Mouse (Mus musculus) left cerebral cortex, postnatal 36 days (tissue): ENCODE measurements around the gene Trak1. TPM values are rescaled to one million over a fixed set of nuclear protein-coding genes. Genes with fewer than 3 reads are reported as not detected.
A peak's percentile ranks its signal among the peaks of the same experiment; 100 is the strongest.

Experiments
- DNase-seq, 2 experiments: peaks; one replicate each; pipeline ENCODE4 v3.0.0; 2021 to 2022; ENCODE audit warnings: low spot score in 2 of 2, mixed read lengths in 1 of 2
- intact Hi-C: fragments of 180-260 bp; cut with DNase I; formaldehyde crosslinking; loops from one replicate; pipeline ENCODE4 v1.15.1; 2025
- total RNA-seq, 2 experiments: library from RNA; stranded (reverse); gene quantifications; 2 replicates each; pipeline ENCODE4 v1.2.3; 2021

Gene Trak1
- total RNA-seq, 2 experiments from 2014 or later = 229 to 269 TPM

DNA sequence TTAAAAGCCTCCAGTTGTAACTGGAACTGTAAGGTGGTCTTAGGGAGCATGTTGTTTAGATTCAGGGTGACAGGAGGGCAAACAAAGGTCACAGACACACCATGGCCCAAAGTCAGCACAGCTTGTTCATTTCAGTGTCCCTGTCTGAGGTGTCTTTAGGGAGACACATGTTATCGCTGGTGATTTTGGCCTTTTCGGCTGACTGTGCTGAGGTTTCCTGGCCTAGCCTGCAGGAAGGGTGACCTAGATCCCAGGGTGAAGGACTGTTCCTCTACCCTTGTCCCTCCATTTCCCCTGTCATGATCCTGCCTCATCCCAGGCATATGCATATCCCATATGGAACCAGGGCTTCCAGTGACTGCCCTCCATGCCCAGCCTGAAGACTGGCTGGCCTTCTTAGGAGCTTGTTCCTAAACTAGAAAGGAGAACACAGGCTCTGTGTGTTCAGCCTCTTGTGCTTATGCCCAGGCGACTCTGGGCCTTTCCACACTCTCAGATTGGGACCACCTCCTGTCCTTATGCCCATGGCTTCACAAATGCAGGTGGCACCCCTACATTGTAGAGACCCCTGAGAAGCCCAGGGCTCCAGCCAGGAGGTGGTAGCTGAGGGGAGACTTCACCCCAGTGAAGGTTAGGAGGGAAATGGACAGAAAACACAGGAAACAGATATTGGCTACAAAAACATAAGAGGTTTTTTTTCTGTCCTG is 62.1 kb downstream of the Trak1 start:
- no peak for DNase-seq
- intact Hi-C loops = no loop called here

GRCm38 (mm10) chr9:121360327-121360954 is 63.1 kb downstream of the Trak1 start:
- intact Hi-C loops = no loop called here
- DNase-seq = peak in 1 of 2 experiments; percentile 61

DNA sequence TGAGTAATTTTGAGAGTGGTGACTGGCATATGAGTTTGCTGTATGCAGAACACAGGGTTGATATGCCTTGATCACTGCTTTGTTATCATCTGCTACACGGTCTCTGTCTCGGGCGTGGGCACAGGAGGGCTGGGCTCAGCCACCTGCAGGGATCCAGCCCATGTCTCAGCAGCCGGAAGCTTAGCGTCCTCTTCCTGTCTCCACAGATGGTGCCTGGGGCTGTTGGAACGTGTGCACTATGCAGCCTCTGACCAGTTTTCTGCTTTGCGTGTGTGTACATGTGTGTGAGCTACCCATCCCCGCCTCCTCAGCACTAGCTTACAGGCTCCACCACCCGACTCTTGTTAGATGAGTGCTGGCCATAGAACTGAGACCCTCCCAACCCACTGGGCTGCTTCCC is 63.7 kb downstream of the Trak1 start:
- intact Hi-C loops = no loop called here
- DNase-seq = no peak

DNA sequence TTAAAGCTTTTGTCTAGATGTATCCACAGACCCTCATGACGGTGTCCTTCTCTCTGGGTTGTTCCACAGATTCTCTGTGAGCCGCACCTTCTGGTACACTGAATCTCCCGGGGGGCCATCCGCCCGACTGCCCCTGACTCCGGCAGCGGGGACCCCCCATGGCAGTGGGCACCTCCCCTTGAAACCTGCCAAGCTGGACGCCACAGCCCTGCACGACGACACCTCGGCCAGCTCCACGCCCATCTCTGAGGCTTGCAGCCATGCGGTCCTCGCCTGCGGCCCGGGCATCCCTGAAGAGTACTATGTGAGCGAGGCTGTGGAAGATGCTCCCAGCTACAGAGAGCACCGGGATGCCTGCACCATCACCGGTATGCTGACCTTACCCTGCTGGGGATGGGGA is 66.6 kb downstream of the Trak1 start:
- no peak for DNase-seq
- intact Hi-C loops = no loop called here

DNA sequence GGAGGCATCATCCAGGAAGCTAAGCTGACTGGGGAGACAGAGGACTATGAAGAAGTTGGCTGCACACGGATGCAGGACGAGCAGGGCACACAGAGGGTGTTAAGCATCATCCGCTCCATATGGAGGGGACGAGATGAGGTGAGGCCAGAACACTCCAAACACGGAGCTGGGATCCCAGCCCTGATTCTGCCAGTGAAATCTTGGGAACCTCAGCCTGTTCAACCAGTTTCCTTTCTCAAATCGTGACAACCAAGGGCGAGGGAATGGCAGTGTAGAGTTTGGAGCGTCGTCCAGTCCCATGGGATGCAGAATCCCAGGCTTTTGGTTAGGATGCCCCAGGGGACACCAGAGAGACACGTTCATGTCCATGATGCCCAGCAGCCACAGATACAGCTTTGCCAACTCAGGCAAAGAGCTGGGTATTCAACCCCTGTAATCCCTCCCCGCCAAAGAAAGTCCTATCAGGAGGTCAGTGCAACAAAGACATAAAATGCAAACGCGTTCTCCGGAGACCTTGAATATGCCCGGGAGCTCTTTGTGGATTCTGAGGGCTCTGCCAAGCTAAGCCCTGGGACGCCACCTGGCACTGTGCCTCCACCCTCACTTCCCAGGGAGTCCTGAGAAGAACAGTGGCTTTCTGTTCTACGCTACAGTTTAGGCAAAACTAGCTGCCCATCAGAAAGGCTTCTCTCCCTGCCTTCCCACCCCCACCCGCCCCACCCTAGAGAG is 69.0 kb downstream of the Trak1 start:
- intact Hi-C loops = no loop called here
- DNase-seq = peak; percentile 45 to 53

GRCm38 (mm10) chr9:121366864-121367245 is 69.6 kb downstream of the Trak1 start:
- peak in 1 of 2 experiments; percentile 39 for DNase-seq
- intact Hi-C loops = no loop called here

GRCm38 (mm10) chr9:121369573-121369972 is 72.3 kb downstream of the Trak1 start:
- DNase-seq = no peak
- intact Hi-C loops = no loop called here

GRCm38 (mm10) chr9:121371346-121371891 is 74.1 kb downstream of the Trak1 start:
- intact Hi-C loops = loop anchor here (2.0 to 5.0 kb wide), 2 partner anchors 15 to 74 kb away; partner anchors contain the start of gene Trak1
- peak; percentile 56 to 70 for DNase-seq

DNA sequence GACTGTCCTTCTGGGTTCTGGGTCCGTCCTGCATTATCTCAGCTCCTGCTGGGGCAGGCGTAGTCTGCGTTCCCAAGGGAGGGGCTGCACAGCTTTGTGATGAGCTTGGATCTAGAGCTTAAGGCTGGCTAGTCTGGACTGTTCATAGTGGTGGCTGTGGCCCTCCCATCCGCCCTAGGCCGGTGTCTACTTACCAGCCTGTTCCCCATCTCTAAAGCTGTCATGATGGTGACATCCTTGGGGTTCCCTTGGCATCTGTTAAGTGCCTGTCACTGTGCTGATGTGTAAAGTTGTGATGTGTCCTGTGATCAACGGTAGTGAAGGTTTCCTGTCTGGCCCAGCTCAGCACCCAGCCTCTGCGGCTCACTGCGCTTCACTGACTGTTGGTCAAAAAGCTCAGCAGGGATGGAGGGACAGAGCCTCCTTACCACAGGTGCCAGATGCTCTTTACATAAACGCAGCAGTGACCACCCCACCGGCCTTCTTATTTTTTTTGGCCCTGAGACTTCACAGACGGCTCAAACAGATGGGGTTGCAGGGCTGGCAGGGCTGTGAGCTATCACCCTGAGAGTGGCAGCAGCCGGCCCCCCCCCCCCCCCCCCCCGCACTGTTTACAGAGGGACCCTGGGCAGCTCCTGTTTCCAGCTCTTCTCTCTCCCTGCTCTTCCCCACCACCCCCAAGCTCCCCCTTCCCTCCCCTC is 74.8 kb downstream of the Trak1 start:
- intact Hi-C loops = loop anchor here (2.0 to 5.0 kb wide), 2 partner anchors 15 to 75 kb away; partner anchors contain the start of gene Trak1
- no peak for DNase-seq

GRCm38 (mm10) chr9:121373107-121373506 is 75.8 kb downstream of the Trak1 start:
- intact Hi-C loops = loop anchor here (5.0 kb wide), 1 partner anchor 76 kb away; the partner anchor contains the start of gene Trak1
- no peak for DNase-seq

DNA sequence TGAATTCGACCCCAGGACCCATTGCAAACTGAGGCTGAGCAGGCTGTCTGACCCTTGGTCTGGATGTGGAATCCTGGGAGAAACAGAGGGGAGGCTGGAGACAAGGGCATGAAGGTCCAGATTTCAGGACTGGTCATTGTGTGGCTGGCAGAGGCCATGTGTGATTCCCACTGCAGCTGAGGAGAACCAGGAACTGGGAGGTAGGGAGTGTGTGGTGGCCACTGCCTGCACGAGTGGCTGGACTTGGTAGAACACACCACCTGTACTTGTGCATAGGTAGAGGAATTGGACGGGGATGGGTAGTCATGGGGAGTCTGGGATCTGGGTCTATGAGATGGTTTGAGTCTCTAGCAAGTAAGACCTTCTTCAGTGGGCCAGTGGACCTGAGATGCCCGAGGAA is 76.2 kb downstream of the Trak1 start:
- no peak for DNase-seq
- intact Hi-C loops = loop anchor here (5.0 kb wide), 1 partner anchor 76 kb away; the partner anchor contains the start of gene Trak1

DNA sequence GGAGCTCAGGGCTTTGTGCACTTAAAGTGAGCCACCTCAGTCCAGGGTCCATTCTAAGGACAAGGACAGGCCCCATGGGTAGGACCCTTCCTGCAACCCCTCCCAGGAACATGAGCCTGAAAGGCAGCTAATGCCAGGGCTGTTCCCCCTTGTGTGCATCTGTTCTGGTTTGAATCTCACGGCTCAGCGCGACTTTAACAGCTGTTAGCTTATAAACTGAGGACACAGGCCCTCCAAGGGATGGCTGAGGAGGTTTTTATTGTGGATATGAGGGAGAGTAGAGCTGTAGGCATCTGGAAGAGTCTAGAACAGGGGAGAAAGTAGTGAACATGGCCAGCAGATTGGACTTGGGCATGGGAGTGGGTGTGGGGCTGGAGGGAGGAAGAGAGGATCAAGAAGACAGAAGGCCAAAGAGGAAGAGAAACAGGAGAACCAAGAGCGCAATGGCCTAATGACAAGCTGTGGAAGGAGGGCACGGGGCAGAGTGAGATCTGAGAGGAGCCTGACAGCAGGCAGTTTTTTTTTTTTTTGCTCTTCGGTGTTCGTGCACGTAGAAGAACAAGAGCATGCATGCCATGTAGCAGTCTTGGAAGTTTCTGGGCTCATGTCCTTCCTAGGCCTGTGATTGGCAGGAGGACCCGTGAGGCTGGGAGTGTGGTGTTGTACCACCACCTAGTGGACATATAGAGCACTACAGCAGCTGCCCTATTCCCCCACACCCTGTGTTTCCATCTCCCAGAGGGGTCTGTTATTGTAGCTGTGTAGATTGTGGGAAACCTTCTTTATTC is 77.0 kb downstream of the Trak1 start:
- intact Hi-C loops = loop anchor here (2.0 to 5.0 kb wide), 3 partner anchors 77 to 125 kb away; partner anchors contain the start of gene Trak1
- no peak for DNase-seq

DNA sequence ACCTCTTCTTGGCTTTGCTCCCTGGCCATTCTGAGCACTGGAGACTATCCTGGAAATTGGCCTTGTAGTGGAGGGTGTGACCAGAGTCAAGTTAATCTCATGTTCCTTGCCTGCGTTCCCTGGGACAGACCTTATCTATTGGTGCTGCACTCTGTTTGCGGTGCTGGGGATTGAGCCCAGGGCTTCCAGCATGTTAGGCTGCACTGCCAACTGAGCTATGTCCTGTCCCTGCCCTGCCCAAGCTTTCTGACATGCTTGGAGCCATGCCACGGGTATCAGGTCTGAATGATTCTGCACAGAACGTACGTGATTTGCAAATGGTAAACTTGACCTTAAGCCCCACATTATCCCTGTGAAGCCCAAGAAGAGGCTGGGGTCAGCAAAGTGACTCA is 77.6 kb downstream of the Trak1 start:
- intact Hi-C loops = loop anchor here (2.0 to 5.0 kb wide), 3 partner anchors 78 to 126 kb away; partner anchors contain the start of gene Trak1
- no peak for DNase-seq

GRCm38 (mm10) chr9:121376094-121376493 is 78.8 kb downstream of the Trak1 start:
- DNase-seq = no peak
- intact Hi-C loops = no loop called here

DNA sequence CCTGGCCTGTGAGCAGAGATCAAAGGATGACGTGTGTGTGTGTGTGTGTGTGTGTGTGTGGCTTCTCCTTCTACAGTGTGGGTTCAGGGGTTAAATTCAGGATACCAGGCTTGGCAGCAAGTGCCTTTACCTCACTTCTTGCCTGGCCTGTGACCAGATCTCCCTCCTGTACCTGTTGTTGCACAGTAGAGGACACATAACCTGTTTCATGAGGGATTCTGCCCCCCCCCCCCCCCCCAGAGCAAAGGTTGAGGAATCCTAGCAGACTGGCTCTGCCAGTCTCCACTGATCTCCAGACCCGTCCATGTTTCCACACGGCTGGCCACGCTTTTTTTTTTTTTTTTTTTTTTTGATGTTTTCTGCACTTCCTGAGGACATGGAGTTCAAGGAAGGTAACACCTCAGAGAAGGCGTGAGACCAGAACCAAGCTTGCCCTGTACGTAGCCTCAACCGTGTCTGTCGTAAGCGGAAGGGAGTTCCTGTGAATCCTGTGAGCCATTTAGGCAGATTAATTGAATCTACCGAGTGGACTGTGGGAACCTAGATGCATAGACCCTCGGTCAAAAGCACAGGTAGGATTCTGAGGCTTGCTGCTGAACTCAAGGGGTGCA is 83.1 kb downstream of the Trak1 start:
- intact Hi-C loops = no loop called here
- no peak for DNase-seq

DNA sequence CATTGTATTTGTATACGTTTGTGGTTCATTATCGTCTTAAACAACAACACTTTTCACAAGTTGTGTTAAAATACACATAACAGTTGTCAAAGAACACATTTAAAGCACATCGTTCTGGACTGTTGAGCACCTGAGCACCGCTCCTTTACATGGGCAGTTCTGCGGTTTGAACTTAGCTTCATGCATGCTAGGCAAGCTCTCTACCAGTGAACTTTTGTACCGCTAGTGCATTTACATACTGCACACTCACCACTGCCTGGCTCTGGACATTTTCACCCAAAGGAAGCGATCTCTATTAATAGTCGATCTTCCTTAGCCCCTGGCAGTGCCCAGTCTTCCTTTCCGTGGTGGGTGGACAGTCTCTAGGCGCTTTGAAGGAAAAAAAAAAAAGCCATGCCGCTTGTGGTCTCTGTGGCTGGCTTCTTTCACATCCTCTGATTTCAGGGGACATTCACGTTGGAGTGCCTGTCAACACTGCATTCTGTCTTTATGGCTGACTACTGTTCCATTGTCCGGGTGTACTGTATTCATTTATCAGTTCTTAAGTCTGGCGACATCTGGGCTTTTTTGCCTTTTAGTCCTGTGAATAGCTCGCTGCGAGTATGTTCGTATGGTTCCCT is 84.5 kb downstream of the Trak1 start:
- DNase-seq = no peak
- intact Hi-C loops = no loop called here

GRCm38 (mm10) chr9:121382568-121382967 is 85.3 kb downstream of the Trak1 start:
- peak; percentile 78 to 82 for DNase-seq
- intact Hi-C loops = no loop called here

GRCm38 (mm10) chr9:121383180-121383586 is 85.9 kb downstream of the Trak1 start:
- intact Hi-C loops = no loop called here

More at GRCm38 (mm10) chr9:121383180-121383586, 85.9 kb downstream of the Trak1 start:
- DNase-seq = peak; percentile 86 to 89
